Mouse (Mus musculus) kidney, postnatal 10 days (tissue): ENCODE measurements around the gene Zfp592.
"Not testable (repeated sequence)": the region's sequence is repeated elsewhere in the genome, so short reads cannot be mapped to it uniquely, and the experiment has no call there.

Experiments used
- DNase-seq: peaks from one replicate; pipeline ENCODE4 v3.0.0; 2021; ENCODE audit warnings: mixed read lengths

The Zfp592 gene

GRCm38 (mm10) chr7:80992980-80993833 lies at the start of gene Zfp592:
Zfp592 (plus strand) TSS chr7:80993681.
- peak; percentile 94 for DNase-seq

- peak; percentile 96 for DNase-seq
These were observed 45.8 kb upstream of the Zfp592 start, which contains the start of gene Sec11a for GRCm38 (mm10) chr7:80947445-80948350. Sec11a (minus strand) TSS chr7:80947780.

- DNase-seq = no peak
These were observed 42.0 kb upstream of the Zfp592 start for GRCm38 (mm10) chr7:80951461-80951860.

GRCm38 (mm10) chr7:80952140-80952539 lies 41.3 kb upstream of the Zfp592 start:
- no peak for DNase-seq

- DNase-seq = no peak
These were observed 39.2 kb upstream of the Zfp592 start for GRCm38 (mm10) chr7:80954251-80954650.

- no peak for DNase-seq
These were observed 36.6 kb upstream of the Zfp592 start for GRCm38 (mm10) chr7:80956891-80957290.

GRCm38 (mm10) chr7:80959003-80959402 lies 34.5 kb upstream of the Zfp592 start:
- no peak for DNase-seq

GRCm38 (mm10) chr7:80962799-80963198 lies 30.7 kb upstream of the Zfp592 start:
- DNase-seq = no peak

GRCm38 (mm10) chr7:80970913-80971312 lies 22.6 kb upstream of the Zfp592 start:
- DNase-seq = peak; percentile 50

GRCm38 (mm10) chr7:80971419-80971818 lies 22.1 kb upstream of the Zfp592 start:
- DNase-seq = no peak

- no peak for DNase-seq
These were observed 21.4 kb upstream of the Zfp592 start for GRCm38 (mm10) chr7:80972082-80972481.

- not testable (repeated sequence) for DNase-seq
These were observed 20.4 kb upstream of the Zfp592 start for GRCm38 (mm10) chr7:80972920-80973637.

GRCm38 (mm10) chr7:80973638-80974015 lies 19.9 kb upstream of the Zfp592 start:
- DNase-seq = not testable (repeated sequence)

GRCm38 (mm10) chr7:80980566-80980965 lies 12.9 kb upstream of the Zfp592 start:
- no peak for DNase-seq

GRCm38 (mm10) chr7:80986458-80987187 lies 6.9 kb upstream of the Zfp592 start:
- DNase-seq = peak; percentile 24

GRCm38 (mm10) chr7:80987805-80988625 lies 5.5 kb upstream of the Zfp592 start:
- no peak for DNase-seq

- no peak for DNase-seq
These were observed 3.2 kb upstream of the Zfp592 start for GRCm38 (mm10) chr7:80990276-80990675.

GRCm38 (mm10) chr7:80991589-80991988 lies 1.9 kb upstream of the Zfp592 start:
- DNase-seq = no peak

- no peak for DNase-seq
These were observed 1.4 kb upstream of the Zfp592 start for GRCm38 (mm10) chr7:80992063-80992462.

GRCm38 (mm10) chr7:80992631-80992979 lies 876 bp upstream of the Zfp592 start:
- peak; percentile 58 for DNase-seq
